Mouse (Mus musculus): ENCODE results near the gene Frmd8.

GRCm38 (mm10) chr19:5802787-5803040, 72.4 kb downstream of the Frmd8 start:
- TF ChIP-seq ZC3H11A (IDR thresholded peaks at IDR 0.05; ENCODE audit: borderline replicate concordance, low read depth, low read length) (no peak), MAFK (IDR thresholded peaks at IDR 0.05; ENCODE audit: insufficient read depth, low read depth, low read length) (no peak), HCFC1 (IDR thresholded peaks at IDR 0.05; ENCODE audit: borderline replicate concordance, insufficient read depth, low read length) (no peak), CHD2 (IDR thresholded peaks at IDR 0.05; ENCODE audit: low read depth, low read length) (no peak)
